Mouse (Mus musculus) left cerebral cortex, postnatal 25 days (tissue): ENCODE measurements at regions not wholly inside any gene's neighbourhood (a gene's known extent, or its start where the extent isn't known, plus 50 kb on each side); places are given as distances from the start of the nearest gene placed in this dataset.

Source experiments
- DNase-seq, 2 experiments: peaks; one replicate each; pipeline ENCODE4 v3.0.0; 2022; ENCODE audit warnings: low spot score in 2 of 2, mixed read lengths in 1 of 2
- intact Hi-C: fragments of 180-260 bp; cut with DNase I; formaldehyde crosslinking; loops from one replicate; pipeline ENCODE4 v1.15.1; 2025

DNA sequence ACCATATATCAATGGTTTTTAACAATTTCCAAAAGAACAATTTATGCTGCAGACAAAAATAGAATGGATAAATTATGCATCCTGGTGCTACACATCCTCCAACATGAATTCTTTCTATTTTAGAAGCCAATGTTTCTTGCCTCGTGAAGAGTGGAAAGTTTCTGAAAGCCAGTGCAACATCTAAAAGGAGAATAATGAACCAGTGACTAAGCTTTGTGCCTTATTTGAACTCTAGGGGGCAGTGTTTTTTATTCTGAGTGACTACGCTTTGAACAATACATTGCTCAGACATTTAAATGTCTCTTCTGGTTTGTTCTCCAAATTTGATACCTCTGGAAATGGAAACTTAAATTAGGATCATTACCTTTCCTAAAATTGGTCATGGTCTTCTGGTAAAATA lies 78.0 kb downstream of the Yipf7 start:
- peak in 1 of 2 experiments; percentile 4 for DNase-seq

More for the DNA sequence above, 78.0 kb downstream of the Yipf7 start:
- intact Hi-C loops, result no loop called here
